Mouse (Mus musculus) testis, adult 2 months (tissue): ENCODE results near the gene Cpt2. TPM values are rescaled to one million over a fixed set of nuclear protein-coding genes. Genes with fewer than 3 reads are reported as not detected.

Experiments
- H3K27ac ChIP-seq: fragments of 200-500 bp; 2 replicates; pipeline ENCODE4 v1.5.1; 2012; ENCODE audit warnings: low read depth, low read length; ENCODE audit not compliant: control insufficient read depth, insufficient read depth
- H3K27me3 ChIP-seq: fragments of 200-500 bp; 2 replicates; pipeline ENCODE4 v1.6.1; 2012; ENCODE audit warnings: mild to moderate bottlenecking, low read length, moderate library complexity; ENCODE audit not compliant: control insufficient read depth, insufficient read depth
- H3K36me3 ChIP-seq: fragments of 200-500 bp; 2 replicates; pipeline ENCODE4 v1.6.1; 2012; ENCODE audit warnings: mild to moderate bottlenecking, low read length; ENCODE audit not compliant: control insufficient read depth, insufficient read depth
- H3K4me1 ChIP-seq: fragments of 200-500 bp; 2 replicates; pipeline ENCODE4 v1.6.1; 2012; ENCODE audit warnings: low read length; ENCODE audit not compliant: control insufficient read depth, insufficient read depth
- H3K4me3 ChIP-seq: fragments of 200-500 bp; 2 replicates; pipeline ENCODE4 v1.5.1; 2012; ENCODE audit warnings: low read depth, mild to moderate bottlenecking, low read length, moderate library complexity, mixed read lengths; ENCODE audit not compliant: control insufficient read depth
- CTCF ChIP-seq: fragments of 200-500 bp; IDR thresholded peaks from 2 replicates; pipeline ENCODE4 v1.5.1; 2012; ENCODE audit warnings: low read depth, mild to moderate bottlenecking, inconsistent platforms, low read length, moderate library complexity; ENCODE audit not compliant: control insufficient read depth, insufficient read depth, insufficient replicate concordance
- POLR2A ChIP-seq: fragments of 200-500 bp; IDR thresholded peaks from 2 replicates; pipeline ENCODE4 v1.6.1; 2012; ENCODE audit warnings: low read depth, mild to moderate bottlenecking, inconsistent platforms, low read length, moderate library complexity; ENCODE audit not compliant: control insufficient read depth
- polyA plus RNA-seq: library from polyadenylated mRNA; depleted of rRNA; stranded (reverse); fragments of >200 nt; gene quantifications from 2 replicates; pipeline ENCODE4 v1.2.3, GENCODE M21; 2012

Gene Cpt2
- polyA plus RNA-seq, 1 experiment, result 44.1 TPM

GRCm38 (mm10) chr4:107920336-107920735 is 3.1 kb downstream of the Cpt2 start:
- H3K27ac ChIP-seq, result no peak overlapping the region

GRCm38 (mm10) chr4:107910020-107910419 is 13.4 kb downstream of the Cpt2 start:
- peaks cover 5% of the 10 kb centered on the region; the same call in 1 of the 2 replicates for H3K36me3 ChIP-seq
- no peak overlapping the region for H3K4me3 ChIP-seq
- TF ChIP-seq POLR2A (no peak), CTCF (no peak)
- H3K27me3 ChIP-seq, result no peaks in the 10 kb centered on the region
- no peak overlapping the region for H3K27ac ChIP-seq
- no peaks in the 10 kb centered on the region for H3K4me1 ChIP-seq

More at GRCm38 (mm10) chr4:107920336-107920735, 3.1 kb downstream of the Cpt2 start:
- Histone ChIP-seq H3K4me1 (peaks cover 5% of the 10 kb centered on the region; the same call in 1 of the 2 replicates), H3K36me3 (peaks cover 1% of the 10 kb centered on the region; the same call in 1 of the 2 replicates), H3K27me3 (no peaks in the 10 kb centered on the region), H3K4me3 (no peak overlapping the region)
- TF ChIP-seq CTCF (no peak), POLR2A (no peak)

- Histone ChIP-seq H3K27ac (no peak overlapping the region), H3K4me1 (no peaks in the 10 kb centered on the region), H3K4me3 (no peak overlapping the region), H3K36me3 (peaks cover 2% of the 10 kb centered on the region), H3K27me3 (no peaks in the 10 kb centered on the region)
- TF ChIP-seq CTCF (no peak), POLR2A (no peak)
Observed at GRCm38 (mm10) chr4:107906561-107906960, 16.8 kb downstream of the Cpt2 start.

- Histone ChIP-seq H3K4me3 (no peak overlapping the region), H3K27ac (no peak overlapping the region), H3K4me1 (no peaks in the 10 kb centered on the region), H3K27me3 (no peaks in the 10 kb centered on the region), H3K36me3 (peaks cover 2% of the 10 kb centered on the region)
- TF ChIP-seq CTCF (no peak), POLR2A (no peak)
Observed at GRCm38 (mm10) chr4:107904252-107904651, 19.2 kb downstream of the Cpt2 start.

GRCm38 (mm10) chr4:107900206-107900605 is 23.2 kb downstream of the Cpt2 start:
- H3K4me3 ChIP-seq, result no peak overlapping the region
- TF ChIP-seq CTCF, result no peak
- no peak for TF ChIP-seq POLR2A
- no peaks in the 10 kb centered on the region for H3K4me1 ChIP-seq
- no peaks in the 10 kb centered on the region for H3K27me3 ChIP-seq
- H3K27ac ChIP-seq, result no peak overlapping the region
- peaks cover 3% of the 10 kb centered on the region for H3K36me3 ChIP-seq

- no peak overlapping the region for H3K27ac ChIP-seq
- peaks cover 3% of the 10 kb centered on the region for H3K36me3 ChIP-seq
- H3K4me1 ChIP-seq, result no peaks in the 10 kb centered on the region
- H3K4me3 ChIP-seq, result no peak overlapping the region
- H3K27me3 ChIP-seq, result no peaks in the 10 kb centered on the region
- TF ChIP-seq POLR2A, result no peak
- no peak for TF ChIP-seq CTCF
Observed at GRCm38 (mm10) chr4:107899211-107899927, 24.0 kb downstream of the Cpt2 start.

GRCm38 (mm10) chr4:107892663-107893062 is 30.7 kb downstream of the Cpt2 start:
- Histone ChIP-seq H3K4me1 (peaks cover 5% of the 10 kb centered on the region), H3K27me3 (no peaks in the 10 kb centered on the region), H3K27ac (no peak overlapping the region), H3K36me3 (peaks cover 2% of the 10 kb centered on the region), H3K4me3 (no peak overlapping the region)
- TF ChIP-seq POLR2A, result no peak

GRCm38 (mm10) chr4:107889731-107890432 is 33.5 kb downstream of the Cpt2 start, which contains the start of gene 0610037L13Rik:
Gene 0610037L13Rik (plus strand): TSS chr4:107889813.
- Histone ChIP-seq H3K36me3 (no peaks in the 10 kb centered on the region; the same call in 1 of the 2 replicates), H3K4me3 (peak within 1 kb of the TSS; percentile 88)
- peak; percentile 90 for TF ChIP-seq POLR2A
- no peak for TF ChIP-seq CTCF

More at GRCm38 (mm10) chr4:107889731-107890432, 33.5 kb downstream of the Cpt2 start, which contains the start of gene 0610037L13Rik:
- peak within 1 kb of the TSS; percentile 88 for H3K27ac ChIP-seq
- no peaks in the 10 kb centered on the region for H3K27me3 ChIP-seq
- H3K4me1 ChIP-seq, result peaks cover 5% of the 10 kb centered on the region
